Mouse (Mus musculus) stomach, postnatal 0 days (tissue): ENCODE measurements at regions not wholly inside any gene's neighbourhood (a gene's known extent, or its start where the extent isn't known, plus 50 kb on each side); places are given as distances from the start of the nearest gene placed in this dataset.

ENCODE experiments used
- CTCF ChIP-seq: IDR thresholded peaks from 2 replicates; pipeline ENCODE4 v1.5.1; 2016; ENCODE audit warnings: antibody characterized with exemption, low read depth, mild to moderate bottlenecking, moderate library complexity
- EP300 ChIP-seq: optimal IDR thresholded peaks from 2 replicates; pipeline ENCODE3; 2016; ENCODE audit warnings: antibody characterized with exemption

GRCm38 (mm10) chr10:17103416-17103815, 619.6 kb upstream of the Cited2 start:
- TF ChIP-seq CTCF: no peak
- no peak for TF ChIP-seq EP300
